Mouse (Mus musculus) spleen, adult 2 months (tissue): Measurements from ENCODE around the gene Acsl4.

Experiments used
- CTCF ChIP-seq: fragments of 200-500 bp; IDR thresholded peaks from 2 replicates; pipeline ENCODE4 v1.5.1; 2011; ENCODE audit warnings: mild to moderate bottlenecking, inconsistent platforms; ENCODE audit not compliant: insufficient read depth, insufficient read length, insufficient replicate concordance; ENCODE audit errors: extremely low read depth
- POLR2A ChIP-seq: fragments of 200-500 bp; IDR thresholded peaks from 2 replicates; pipeline ENCODE4 v1.6.1; 2011; ENCODE audit warnings: low read depth, low read length, inconsistent platforms

GRCm38 (mm10) chrX:142375519-142375918 is 14.8 kb downstream of the Acsl4 start:
- TF ChIP-seq CTCF (no peak), POLR2A (no peak)
